Mouse (Mus musculus): Measurements from ENCODE around the gene Cyb561a3. TPM values are rescaled to one million over a fixed set of nuclear protein-coding genes. Genes with fewer than 3 reads are reported as not detected.

The Cyb561a3 gene
- polyA plus RNA-seq, 1 experiment: 21.7 TPM

DNA sequence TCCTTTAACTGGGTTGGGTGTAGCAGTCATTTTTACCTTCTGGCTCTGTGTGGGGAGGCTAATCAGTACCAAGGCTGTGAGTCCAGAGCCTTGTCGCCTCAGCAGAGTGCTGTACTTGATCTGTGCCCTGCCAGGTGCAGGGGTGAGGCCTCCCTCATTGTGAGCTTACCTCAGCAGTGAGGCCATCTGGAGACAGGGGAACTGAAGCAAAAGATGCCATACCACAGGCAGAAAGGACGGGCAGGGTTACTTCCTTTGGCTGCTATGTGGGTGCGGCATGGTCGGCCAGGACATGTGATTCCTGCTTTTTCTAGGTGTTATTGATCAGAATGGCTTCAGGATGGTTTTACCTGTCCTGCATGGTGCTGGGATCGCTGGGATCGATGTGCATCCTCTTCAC lies 5.0 kb downstream of the Cyb561a3 start:
- H3K4me3 ChIP-seq: no peak overlapping the region
- TF ChIP-seq TCF12 (IDR thresholded peaks at IDR 0.05; ENCODE audit: insufficient read depth, poor library complexity, severe bottlenecking) (no peak), MYOG (IDR thresholded peaks at IDR 0.05; ENCODE audit: control insufficient read depth in 1 of 3, insufficient read depth in 1 of 3, insufficient read length in 2 of 3, low read depth in 2 of 3) (no peak), MAX (IDR thresholded peaks at IDR 0.05; ENCODE audit: low read depth) (no peak), MYOD1 (IDR thresholded peaks at IDR 0.05; ENCODE audit: control insufficient read depth in 1 of 3, insufficient read length in 2 of 3, low read depth in 2 of 3) (no peak), TCF3 (IDR thresholded peaks at IDR 0.05; ENCODE audit: insufficient read length, low read depth) (no peak), POLR2AphosphoS2 (IDR thresholded peaks at IDR 0.05; ENCODE audit: insufficient read length, low read depth) (no peak), REST (IDR thresholded peaks at IDR 0.05; ENCODE audit: insufficient read depth, insufficient read length) (no peak), E2F4 (IDR thresholded peaks at IDR 0.05; ENCODE audit: insufficient read depth) (no peak), SRF (IDR thresholded peaks at IDR 0.05; ENCODE audit: control insufficient read depth, insufficient read length, low read depth) (no peak), POLR2A (IDR thresholded peaks at IDR 0.05; ENCODE audit: insufficient read length, low read depth) (no peak), CEBPB (IDR thresholded peaks at IDR 0.05; ENCODE audit: insufficient read depth, poor library complexity, severe bottlenecking) (no peak), USF1 (IDR thresholded peaks at IDR 0.05; ENCODE audit: low read depth) (no peak)
- H3K36me3 ChIP-seq (ENCODE audit: control insufficient read depth, insufficient read depth): no peaks in the 10 kb centered on the region
- no peaks in the 10 kb centered on the region for H3K27me3 ChIP-seq (ENCODE audit: control insufficient read depth, insufficient read depth, insufficient read length)
- no peak overlapping the region for H3ac ChIP-seq (ENCODE audit: control insufficient read depth, insufficient read length)
- H3K4me2 ChIP-seq (ENCODE audit: low read depth): no peak overlapping the region
- H3K79me2 ChIP-seq (ENCODE audit: control insufficient read depth, insufficient read depth): peaks cover 15% of the 10 kb centered on the region

- Histone ChIP-seq H3ac (ENCODE audit: control insufficient read depth, insufficient read length) (no peak overlapping the region), H3K79me2 (ENCODE audit: control insufficient read depth, insufficient read depth) (peaks cover 5% of the 10 kb centered on the region), H3K4me2 (ENCODE audit: low read depth) (no peak overlapping the region), H3K4me3 (no peak overlapping the region), H3K36me3 (ENCODE audit: control insufficient read depth, insufficient read depth) (no peaks in the 10 kb centered on the region), H3K27me3 (ENCODE audit: control insufficient read depth, insufficient read depth, insufficient read length) (no peaks in the 10 kb centered on the region)
- TF ChIP-seq SRF (IDR thresholded peaks at IDR 0.05; ENCODE audit: control insufficient read depth, insufficient read length, low read depth): no peak
- TF ChIP-seq MYOG (IDR thresholded peaks at IDR 0.05; ENCODE audit: control insufficient read depth in 1 of 3, insufficient read depth in 1 of 3, insufficient read length in 2 of 3, low read depth in 2 of 3): no peak
- no peak for TF ChIP-seq USF1 (IDR thresholded peaks at IDR 0.05; ENCODE audit: low read depth)
Observed at GRCm38 (mm10) chr19:10583550-10584146, 6.7 kb downstream of the Cyb561a3 start.

DNA sequence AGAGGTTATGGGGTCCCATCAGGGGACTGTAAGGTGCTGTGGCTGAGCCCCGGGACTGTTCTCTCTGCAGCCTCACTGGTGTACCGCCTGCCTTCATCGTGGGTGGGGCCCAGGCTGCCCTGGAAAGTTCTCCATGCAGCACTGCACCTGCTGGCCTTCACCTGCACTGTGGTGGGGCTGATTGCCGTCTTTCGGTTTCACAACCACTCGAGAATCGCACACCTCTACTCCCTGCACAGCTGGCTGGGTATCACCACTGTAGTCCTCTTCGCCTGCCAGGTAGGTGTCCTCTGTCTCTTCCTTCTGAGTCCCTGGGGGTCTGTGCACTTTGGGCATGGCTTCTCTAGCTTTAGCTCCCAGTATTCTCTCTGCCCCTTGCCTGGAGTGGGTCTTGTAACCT lies 8.1 kb downstream of the Cyb561a3 start:
- H3ac ChIP-seq (ENCODE audit: control insufficient read depth, insufficient read length): no peak overlapping the region
- H3K4me3 ChIP-seq: no peak overlapping the region
- H3K36me3 ChIP-seq (ENCODE audit: control insufficient read depth, insufficient read depth): no peaks in the 10 kb centered on the region
- H3K27me3 ChIP-seq (ENCODE audit: control insufficient read depth, insufficient read depth, insufficient read length): no peaks in the 10 kb centered on the region
- TF ChIP-seq USF1 (IDR thresholded peaks at IDR 0.05; ENCODE audit: low read depth): no peak
- TF ChIP-seq POLR2A (IDR thresholded peaks at IDR 0.05; ENCODE audit: insufficient read length, low read depth): no peak
- TF ChIP-seq REST (IDR thresholded peaks at IDR 0.05; ENCODE audit: insufficient read depth, insufficient read length): no peak
- TF ChIP-seq MYOD1 (IDR thresholded peaks at IDR 0.05; ENCODE audit: control insufficient read depth in 1 of 3, insufficient read length in 2 of 3, low read depth in 2 of 3): no peak
- no peak for TF ChIP-seq SRF (IDR thresholded peaks at IDR 0.05; ENCODE audit: control insufficient read depth, insufficient read length, low read depth)
- TF ChIP-seq MYOG (IDR thresholded peaks at IDR 0.05; ENCODE audit: control insufficient read depth in 1 of 3, insufficient read depth in 1 of 3, insufficient read length in 2 of 3, low read depth in 2 of 3): no peak
- TF ChIP-seq TCF12 (IDR thresholded peaks at IDR 0.05; ENCODE audit: insufficient read depth, poor library complexity, severe bottlenecking): no peak
- no peak for TF ChIP-seq POLR2AphosphoS2 (IDR thresholded peaks at IDR 0.05; ENCODE audit: insufficient read length, low read depth)
- H3K4me2 ChIP-seq (ENCODE audit: low read depth): no peak overlapping the region
- no peaks in the 10 kb centered on the region for H3K79me2 ChIP-seq (ENCODE audit: control insufficient read depth, insufficient read depth)

DNA sequence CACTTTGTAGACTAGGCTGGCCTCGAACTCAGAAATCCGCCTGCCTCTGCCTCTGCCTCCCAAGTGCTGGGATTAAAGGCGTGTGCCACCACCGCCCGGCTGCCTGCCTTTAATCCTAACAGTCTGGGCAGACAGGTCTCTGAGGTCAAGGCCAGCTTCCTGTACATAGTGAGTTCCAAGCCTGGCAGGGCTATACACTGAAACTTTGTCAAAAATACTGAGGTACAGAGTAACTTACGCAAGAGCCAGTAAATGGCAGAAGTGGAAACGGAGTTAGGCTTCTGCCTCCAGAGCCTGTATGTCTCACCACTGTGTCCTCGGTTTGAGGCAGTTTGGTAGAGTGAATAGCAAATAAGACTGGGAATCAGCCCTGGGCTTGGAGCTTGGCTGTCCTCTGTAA lies 10.3 kb downstream of the Cyb561a3 start:
- Histone ChIP-seq H3K4me2 (ENCODE audit: low read depth) (no peak overlapping the region), H3K36me3 (ENCODE audit: control insufficient read depth, insufficient read depth) (no peaks in the 10 kb centered on the region), H3K4me3 (no peak overlapping the region), H3K27me3 (ENCODE audit: control insufficient read depth, insufficient read depth, insufficient read length) (no peaks in the 10 kb centered on the region), H3K79me2 (ENCODE audit: control insufficient read depth, insufficient read depth) (no peaks in the 10 kb centered on the region), H3ac (ENCODE audit: control insufficient read depth, insufficient read length) (no peak overlapping the region)
- TF ChIP-seq SRF (IDR thresholded peaks at IDR 0.05; ENCODE audit: control insufficient read depth, insufficient read length, low read depth) (no peak), TCF3 (IDR thresholded peaks at IDR 0.05; ENCODE audit: insufficient read length, low read depth) (no peak), POLR2A (IDR thresholded peaks at IDR 0.05; ENCODE audit: insufficient read length, low read depth) (no peak), E2F4 (IDR thresholded peaks at IDR 0.05; ENCODE audit: insufficient read depth) (no peak), POLR2AphosphoS2 (IDR thresholded peaks at IDR 0.05; ENCODE audit: insufficient read length, low read depth) (no peak), CEBPB (IDR thresholded peaks at IDR 0.05; ENCODE audit: insufficient read depth, poor library complexity, severe bottlenecking) (no peak), MAX (IDR thresholded peaks at IDR 0.05; ENCODE audit: low read depth) (no peak), TCF12 (IDR thresholded peaks at IDR 0.05; ENCODE audit: insufficient read depth, poor library complexity, severe bottlenecking) (no peak), USF1 (IDR thresholded peaks at IDR 0.05; ENCODE audit: low read depth) (no peak), MYOD1 (IDR thresholded peaks at IDR 0.05; ENCODE audit: control insufficient read depth in 1 of 3, insufficient read length in 2 of 3, low read depth in 2 of 3) (no peak), REST (IDR thresholded peaks at IDR 0.05; ENCODE audit: insufficient read depth, insufficient read length) (no peak)

All from myocyte (in vitro differentiated cells).